Mouse (Mus musculus): ENCODE measurements at regions not wholly inside any gene's neighbourhood (a gene's known extent, or its start where the extent isn't known, plus 50 kb on each side); places are given as distances from the start of the nearest gene placed in this dataset.
"Not testable (repeated sequence)": the region's sequence is repeated elsewhere in the genome, so short reads cannot be mapped to it uniquely, and the experiment has no call there.

GRCm38 (mm10) chr7:39732790-39733189 lies 215.2 kb downstream of the Zfp619 start:
- no peak overlapping the region for H3K4me3 ChIP-seq
- H3K9me3 ChIP-seq (replicated peaks), result no peaks in the 10 kb centered on the region
- no peaks in the 10 kb centered on the region for H3K4me1 ChIP-seq
- H3K27ac ChIP-seq, result no peak overlapping the region
- H3K9ac ChIP-seq, result no peak overlapping the region
- H3K27me3 ChIP-seq (replicated peaks), result no peaks in the 10 kb centered on the region
- no peak for ATAC-seq
- H3K4me2 ChIP-seq, result no peak overlapping the region
- 38% methylated on average over 1 of the region's 1 CpGs for WGBS (ENCODE audit: insufficient replicate concordance)
- no peaks in the 10 kb centered on the region for H3K36me3 ChIP-seq

- H3K4me2 ChIP-seq; H3K9me3 ChIP-seq (replicated peaks); H3K9ac ChIP-seq; ATAC-seq; H3K36me3 ChIP-seq; H3K4me3 ChIP-seq; H3K27me3 ChIP-seq (replicated peaks); H3K4me1 ChIP-seq; H3K27ac ChIP-seq: not testable (repeated sequence)
Measured at GRCm38 (mm10) chr7:39748395-39748794, 230.8 kb downstream of the Zfp619 start.

- WGBS (ENCODE audit: insufficient replicate concordance), result 66% methylated on average over 7 of the region's 7 CpGs
- no peak overlapping the region for H3K4me3 ChIP-seq
- H3K27ac ChIP-seq, result no peak overlapping the region
- H3K27me3 ChIP-seq (replicated peaks), result no peaks in the 10 kb centered on the region
- H3K4me1 ChIP-seq, result no peaks in the 10 kb centered on the region
- no peaks in the 10 kb centered on the region for H3K9me3 ChIP-seq (replicated peaks)
- no peak for ATAC-seq
- H3K9ac ChIP-seq, result no peak overlapping the region
- H3K36me3 ChIP-seq, result no peaks in the 10 kb centered on the region
- no peak overlapping the region for H3K4me2 ChIP-seq
Measured at GRCm38 (mm10) chr7:39750448-39750847, 232.9 kb downstream of the Zfp619 start.

GRCm38 (mm10) chr7:39764366-39764765 lies 246.8 kb downstream of the Zfp619 start:
- Histone ChIP-seq H3K4me1 (no peaks in the 10 kb centered on the region), H3K4me2 (no peak overlapping the region), H3K4me3 (no peak overlapping the region), H3K27ac (no peak overlapping the region), H3K36me3 (no peaks in the 10 kb centered on the region), H3K9me3 (replicated peaks) (no peaks in the 10 kb centered on the region), H3K27me3 (replicated peaks) (no peaks in the 10 kb centered on the region), H3K9ac (no peak overlapping the region)
- 70% methylated on average over 2 of the region's 2 CpGs for WGBS (ENCODE audit: insufficient replicate concordance)
- no peak for ATAC-seq

- H3K9ac ChIP-seq, result no peak overlapping the region
- no peak for ATAC-seq
- no peaks in the 10 kb centered on the region for H3K36me3 ChIP-seq
- no peaks in the 10 kb centered on the region for H3K27me3 ChIP-seq (replicated peaks)
- no peaks in the 10 kb centered on the region for H3K4me1 ChIP-seq
- WGBS (ENCODE audit: insufficient replicate concordance), result 63% methylated on average over 5 of the region's 5 CpGs
- H3K4me3 ChIP-seq, result no peak overlapping the region
- no peak overlapping the region for H3K27ac ChIP-seq
- no peaks in the 10 kb centered on the region for H3K9me3 ChIP-seq (replicated peaks)
- H3K4me2 ChIP-seq, result no peak overlapping the region
Measured at GRCm38 (mm10) chr7:39765094-39765493, 247.5 kb downstream of the Zfp619 start.

GRCm38 (mm10) chr7:39773291-39773690 lies 255.7 kb downstream of the Zfp619 start:
- no peak overlapping the region for H3K9ac ChIP-seq
- WGBS (ENCODE audit: insufficient replicate concordance), result 75% methylated on average over 6 of the region's 6 CpGs
- H3K4me2 ChIP-seq, result no peak overlapping the region
- no peak overlapping the region for H3K27ac ChIP-seq
- H3K27me3 ChIP-seq (replicated peaks), result no peaks in the 10 kb centered on the region
- H3K4me1 ChIP-seq, result no peaks in the 10 kb centered on the region
- H3K4me3 ChIP-seq, result no peak overlapping the region
- H3K9me3 ChIP-seq (replicated peaks), result no peaks in the 10 kb centered on the region
- H3K36me3 ChIP-seq, result no peaks in the 10 kb centered on the region
- no peak for ATAC-seq

GRCm38 (mm10) chr7:39789321-39789720 lies 271.8 kb downstream of the Zfp619 start:
- H3K9me3 ChIP-seq (replicated peaks), result no peaks in the 10 kb centered on the region
- no peak overlapping the region for H3K9ac ChIP-seq
- no peak overlapping the region for H3K4me3 ChIP-seq
- no peaks in the 10 kb centered on the region for H3K27me3 ChIP-seq (replicated peaks)
- 47% methylated on average over 4 of the region's 4 CpGs for WGBS (ENCODE audit: insufficient replicate concordance)
- no peak for ATAC-seq
- H3K27ac ChIP-seq, result no peak overlapping the region
- no peak overlapping the region for H3K4me2 ChIP-seq
- no peaks in the 10 kb centered on the region for H3K4me1 ChIP-seq
- H3K36me3 ChIP-seq, result no peaks in the 10 kb centered on the region

- Histone ChIP-seq H3K27me3 (replicated peaks) (no peaks in the 10 kb centered on the region), H3K9me3 (replicated peaks) (no peaks in the 10 kb centered on the region), H3K27ac (no peak overlapping the region), H3K4me1 (no peaks in the 10 kb centered on the region), H3K4me2 (no peak overlapping the region), H3K4me3 (no peak overlapping the region), H3K9ac (no peak overlapping the region), H3K36me3 (no peaks in the 10 kb centered on the region)
- ATAC-seq, result no peak
- WGBS (ENCODE audit: insufficient replicate concordance), result 71% methylated on average over 4 of the region's 4 CpGs
Measured at GRCm38 (mm10) chr7:39789880-39790279, 272.3 kb downstream of the Zfp619 start.

- no peaks in the 10 kb centered on the region for H3K9me3 ChIP-seq (replicated peaks)
Measured at GRCm38 (mm10) chr7:39794751-39795150, 277.2 kb downstream of the Zfp619 start.

GRCm38 (mm10) chr7:39804276-39804675 lies 286.7 kb downstream of the Zfp619 start:
- no peaks in the 10 kb centered on the region for H3K4me1 ChIP-seq
- H3K27me3 ChIP-seq (replicated peaks), result no peaks in the 10 kb centered on the region
- ATAC-seq, result no peak
- H3K4me2 ChIP-seq, result no peak overlapping the region
- no peaks in the 10 kb centered on the region for H3K36me3 ChIP-seq
- H3K4me3 ChIP-seq, result no peak overlapping the region
- no peak overlapping the region for H3K9ac ChIP-seq
- WGBS (ENCODE audit: insufficient replicate concordance), result 56% methylated on average over 3 of the region's 3 CpGs
- no peaks in the 10 kb centered on the region for H3K9me3 ChIP-seq (replicated peaks)
- no peak overlapping the region for H3K27ac ChIP-seq

More at GRCm38 (mm10) chr7:39794751-39795150, 277.2 kb downstream of the Zfp619 start:
- WGBS (ENCODE audit: insufficient replicate concordance), result 77% methylated on average over 3 of the region's 3 CpGs
- Histone ChIP-seq H3K9ac (no peak overlapping the region), H3K4me1 (no peaks in the 10 kb centered on the region), H3K36me3 (no peaks in the 10 kb centered on the region), H3K4me3 (no peak overlapping the region), H3K27me3 (replicated peaks) (no peaks in the 10 kb centered on the region), H3K4me2 (no peak overlapping the region), H3K27ac (no peak overlapping the region)
- no peak for ATAC-seq

GRCm38 (mm10) chr7:39818036-39818435 lies 300.5 kb downstream of the Zfp619 start:
- Histone ChIP-seq H3K27me3 (replicated peaks) (no peaks in the 10 kb centered on the region), H3K4me2 (no peak overlapping the region), H3K4me1 (no peaks in the 10 kb centered on the region), H3K4me3 (no peak overlapping the region), H3K9me3 (replicated peaks) (no peaks in the 10 kb centered on the region), H3K36me3 (no peaks in the 10 kb centered on the region), H3K27ac (no peak overlapping the region), H3K9ac (no peak overlapping the region)
- ATAC-seq, result no peak
- WGBS (ENCODE audit: insufficient replicate concordance), result 51% methylated on average over 3 of the region's 3 CpGs

GRCm38 (mm10) chr7:39822550-39823178 lies 305.1 kb downstream of the Zfp619 start:
- WGBS (ENCODE audit: insufficient replicate concordance), result 79% methylated on average over 4 of the region's 4 CpGs
- Histone ChIP-seq H3K4me1 (no peaks in the 10 kb centered on the region), H3K4me2 (no peak overlapping the region), H3K9me3 (replicated peaks) (no peaks in the 10 kb centered on the region), H3K4me3 (no peak overlapping the region), H3K9ac (no peak overlapping the region), H3K27me3 (replicated peaks) (no peaks in the 10 kb centered on the region), H3K36me3 (no peaks in the 10 kb centered on the region), H3K27ac (no peak overlapping the region)
- no peak for ATAC-seq

GRCm38 (mm10) chr7:39828378-39828777 lies 310.8 kb downstream of the Zfp619 start:
- Histone ChIP-seq H3K4me1 (no peaks in the 10 kb centered on the region), H3K4me2 (no peak overlapping the region), H3K36me3 (no peaks in the 10 kb centered on the region), H3K9me3 (replicated peaks) (no peaks in the 10 kb centered on the region), H3K9ac (no peak overlapping the region), H3K4me3 (no peak overlapping the region), H3K27ac (no peak overlapping the region), H3K27me3 (replicated peaks) (no peaks in the 10 kb centered on the region)
- WGBS (ENCODE audit: insufficient replicate concordance), result 59% methylated on average over 6 of the region's 6 CpGs
- no peak for ATAC-seq

Measured in liver, embryonic 12.5 days (tissue).